Mouse (Mus musculus) cerebellum, adult 9-10 months (tissue): ENCODE results near the gene Inf2.

Experiments used
- DNase-seq: peaks from one replicate; pipeline ENCODE4 v3.0.0; 2022

Inf2 gene

GRCm38 (mm10) chr12:112596891-112597500 lies 8.4 kb downstream of the Inf2 start:
- no peak for DNase-seq

GRCm38 (mm10) chr12:112597618-112598017 lies 9.0 kb downstream of the Inf2 start:
- no peak for DNase-seq

GRCm38 (mm10) chr12:112599198-112599597 lies 10.6 kb downstream of the Inf2 start:
- no peak for DNase-seq

- no peak for DNase-seq
Observed at GRCm38 (mm10) chr12:112599942-112600611, 11.5 kb downstream of the Inf2 start.

GRCm38 (mm10) chr12:112604022-112604421 lies 15.4 kb downstream of the Inf2 start:
- no peak for DNase-seq

GRCm38 (mm10) chr12:112604709-112605649 lies 16.4 kb downstream of the Inf2 start:
- DNase-seq = no peak

DNA sequence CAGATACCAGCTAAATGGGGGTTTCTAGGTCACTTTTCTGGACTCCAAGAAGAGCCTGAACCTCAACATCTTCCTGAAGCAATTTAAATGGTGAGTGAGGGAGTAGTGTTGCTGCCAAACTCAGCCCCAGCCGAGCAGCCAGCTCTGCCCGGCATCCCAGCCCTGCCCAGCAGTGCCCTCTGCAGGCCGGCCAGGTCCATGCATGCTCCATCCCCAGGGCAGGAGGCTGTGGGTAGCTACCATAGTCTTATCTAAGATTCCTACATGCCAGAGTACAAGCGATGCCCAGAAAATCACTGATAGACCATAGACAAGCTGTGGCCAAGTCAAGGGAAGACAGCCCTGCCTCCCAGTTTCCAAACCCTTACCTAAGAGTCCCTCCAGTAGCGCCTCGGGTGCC lies 17.2 kb downstream of the Inf2 start:
- DNase-seq = peak; percentile 72

- no peak for DNase-seq
Observed at GRCm38 (mm10) chr12:112606998-112607397, 18.4 kb downstream of the Inf2 start.

DNA sequence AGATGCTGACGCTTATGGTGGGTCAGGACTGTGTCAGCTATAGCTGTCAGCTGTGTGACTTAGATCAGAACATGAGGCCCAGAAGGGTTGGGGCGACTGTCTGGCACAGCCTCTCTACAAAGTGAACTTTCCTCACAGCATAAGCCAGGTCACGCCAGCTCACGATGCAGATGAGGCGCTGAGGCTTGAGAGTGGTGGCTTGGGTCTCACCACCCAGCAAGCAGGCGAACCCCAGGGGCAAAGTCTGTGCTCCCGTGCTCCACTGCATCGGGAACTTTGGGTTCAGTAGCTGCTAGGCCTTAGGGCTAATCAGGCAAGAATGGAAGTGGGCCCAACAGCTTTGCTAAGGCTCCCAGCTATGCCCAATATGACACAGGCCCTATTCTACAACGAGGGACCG lies 20.4 kb downstream of the Inf2 start:
- no peak for DNase-seq

GRCm38 (mm10) chr12:112616668-112617067 lies 28.1 kb downstream of the Inf2 start:
- no peak for DNase-seq

DNA sequence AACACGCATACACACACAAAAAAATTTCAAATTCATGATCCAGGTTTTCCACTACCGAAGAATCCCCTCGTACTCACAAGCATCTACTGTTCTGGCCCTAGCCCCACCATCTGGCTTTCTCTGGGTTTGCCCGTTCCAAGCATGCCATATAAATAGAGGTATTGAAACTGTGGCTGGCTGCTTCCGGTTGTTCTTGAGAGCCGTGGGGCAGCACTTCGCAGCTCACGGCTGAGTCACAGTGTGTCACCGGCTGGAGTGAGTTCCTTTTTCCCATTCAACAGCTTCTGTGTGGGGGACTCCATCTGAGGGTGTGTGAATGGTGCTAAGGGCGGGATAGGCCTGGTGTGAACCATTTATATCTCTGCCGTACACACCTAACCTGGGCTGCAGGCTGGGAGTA lies 28.6 kb downstream of the Inf2 start:
- no peak for DNase-seq

- peak; percentile 48 for DNase-seq
Observed at GRCm38 (mm10) chr12:112617898-112618380, 29.4 kb downstream of the Inf2 start.

GRCm38 (mm10) chr12:112618981-112619685 lies 30.5 kb downstream of the Inf2 start:
- no peak for DNase-seq

GRCm38 (mm10) chr12:112619686-112620353 lies 31.2 kb downstream of the Inf2 start, which contains the start of gene Adssl1:
Gene Adssl1 (plus strand): TSS chr12:112620045.
- peak; percentile 50 for DNase-seq

DNA sequence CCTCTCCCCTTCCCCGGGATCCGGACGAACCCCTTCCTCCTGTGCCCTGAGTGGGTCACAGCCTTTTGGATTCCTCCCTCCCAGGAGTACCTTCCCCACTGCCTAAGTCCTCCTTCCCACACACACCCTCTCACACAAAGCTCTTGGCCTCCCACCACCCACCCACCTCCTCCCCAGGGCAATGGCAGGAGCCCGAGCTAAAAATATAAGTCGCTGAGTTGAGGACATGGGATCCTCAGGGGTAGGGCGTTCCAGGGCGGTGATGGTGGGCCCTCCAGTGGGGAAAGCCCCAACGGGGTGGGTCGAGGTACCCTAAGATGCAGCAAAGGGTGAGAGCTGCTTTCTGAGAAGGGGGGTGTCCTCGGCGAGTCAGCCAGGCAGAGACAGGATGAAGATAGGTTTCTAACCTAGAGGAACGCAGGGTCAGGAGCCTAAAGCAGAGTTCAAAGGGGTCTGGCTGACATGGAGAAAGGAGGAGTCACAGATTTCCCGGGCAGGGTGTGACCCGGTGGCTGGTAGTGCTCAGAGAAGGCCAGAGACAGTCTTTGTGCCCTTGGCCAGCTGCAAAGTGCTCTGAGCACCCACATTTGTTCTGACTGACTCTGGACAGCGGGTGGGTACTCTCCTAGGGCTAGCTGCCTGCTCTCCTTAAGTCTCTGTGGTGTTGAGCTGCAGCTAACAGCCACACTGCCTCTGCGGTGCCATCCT lies 31.9 kb downstream of the Inf2 start:
- DNase-seq = no peak

DNA sequence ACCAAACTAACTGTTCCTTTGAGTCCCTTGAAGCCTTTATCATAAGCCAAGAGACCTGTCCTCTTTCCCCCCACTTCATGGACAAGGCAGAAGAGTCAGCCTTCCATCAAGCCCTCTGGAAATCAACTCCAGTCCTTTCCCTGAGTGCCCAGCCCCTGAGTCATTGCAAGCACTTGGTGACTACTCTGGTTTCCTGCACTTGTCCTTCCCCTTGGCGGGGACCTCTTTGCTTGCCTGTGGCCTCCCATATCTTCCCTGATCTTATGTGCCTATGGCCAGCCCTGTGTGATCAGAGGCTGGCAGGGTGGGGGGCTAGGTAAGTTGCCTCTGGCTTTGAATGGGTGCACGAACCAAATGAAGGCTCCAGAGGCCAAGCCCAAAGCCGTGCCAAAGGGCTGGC lies 33.3 kb downstream of the Inf2 start:
- no peak for DNase-seq

DNA sequence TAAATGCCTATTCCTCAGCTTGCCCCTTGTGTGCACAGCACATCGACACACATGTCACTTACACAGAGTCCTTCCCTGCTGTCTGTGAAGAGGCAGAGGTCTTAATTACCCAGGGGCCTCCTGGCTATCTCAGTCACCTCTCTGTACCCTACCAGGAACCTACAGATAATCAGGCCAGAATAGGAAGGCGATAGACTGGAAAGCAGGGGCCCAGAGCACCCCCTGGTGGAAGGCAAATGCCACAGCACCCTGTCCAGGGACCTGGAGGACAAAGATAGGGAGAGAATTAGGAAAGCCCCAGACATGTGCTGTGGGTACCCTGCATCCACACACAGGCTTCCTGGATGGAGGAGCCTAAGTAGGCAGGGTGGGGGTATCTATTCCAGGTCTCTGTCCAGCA lies 35.2 kb downstream of the Inf2 start:
- DNase-seq = peak; percentile 73

DNA sequence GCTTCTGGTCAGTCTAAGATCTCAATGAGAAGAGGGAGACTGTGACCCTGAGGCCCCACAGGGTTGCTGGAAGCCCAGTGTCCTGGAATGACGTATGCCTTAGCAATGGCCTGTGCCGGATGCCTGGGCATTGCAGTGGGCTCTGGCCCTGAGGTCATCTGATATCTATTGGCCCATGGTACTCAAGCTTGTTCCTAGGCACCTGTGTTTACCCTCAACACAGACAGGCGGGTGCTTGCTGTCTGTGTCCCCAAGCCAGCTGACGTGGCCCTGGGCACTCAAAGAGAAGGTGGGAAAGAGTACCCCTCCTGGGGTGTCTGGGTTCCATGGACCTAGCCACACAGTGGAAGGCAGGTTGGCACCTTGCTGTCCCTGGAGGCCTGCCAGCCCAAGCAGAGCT lies 37.1 kb downstream of the Inf2 start:
- no peak for DNase-seq

- no peak for DNase-seq
Observed at GRCm38 (mm10) chr12:112626455-112626854, 37.9 kb downstream of the Inf2 start.

DNA sequence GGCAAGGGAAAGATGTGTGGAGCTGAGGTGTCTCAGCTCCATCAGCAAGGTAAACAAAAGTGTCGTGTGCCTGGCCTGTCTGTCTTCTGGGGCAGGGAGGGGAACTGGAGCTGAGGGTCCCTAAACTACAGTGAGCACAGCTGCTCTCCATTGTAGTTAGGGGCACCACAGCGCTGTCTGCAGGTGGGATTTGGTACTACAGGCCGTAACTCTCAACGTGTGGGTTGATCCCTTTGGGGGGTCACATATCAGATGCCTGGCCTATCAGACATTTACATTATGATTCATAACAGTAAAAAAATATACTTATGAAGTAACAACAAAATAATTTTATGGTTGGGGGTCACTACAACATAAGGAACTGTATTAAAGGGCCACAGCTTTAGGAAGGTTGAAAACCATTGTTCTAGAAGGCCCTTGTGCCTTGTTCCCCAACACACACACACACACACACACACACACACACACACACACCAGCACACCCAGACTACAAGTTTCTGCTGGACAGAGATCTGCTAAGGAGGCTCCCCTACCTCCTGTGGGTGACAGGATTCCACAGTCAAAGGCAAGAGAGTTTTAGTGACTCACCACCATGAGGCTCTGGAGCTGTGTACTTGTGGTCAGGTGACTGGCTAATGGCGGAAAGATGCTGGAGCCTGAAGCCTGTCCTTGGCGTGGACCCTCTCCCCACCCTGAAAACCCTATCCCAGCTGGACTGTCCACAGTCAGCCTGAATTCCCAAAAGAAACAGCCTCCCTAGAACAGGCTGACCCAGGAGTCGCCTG lies 38.7 kb downstream of the Inf2 start:
- DNase-seq = no peak

GRCm38 (mm10) chr12:112628197-112628596 lies 39.6 kb downstream of the Inf2 start:
- DNase-seq = no peak
